Mouse (Mus musculus): ENCODE data around the gene Cst6. TPM values are rescaled to one million over a fixed set of nuclear protein-coding genes. Genes with fewer than 3 reads are reported as not detected.
"Not testable (repeated sequence)": the region's sequence is repeated elsewhere in the genome, so short reads cannot be mapped to it uniquely, and the experiment has no call there.

The Cst6 gene
- 10 to 100 TPM; 20.8 to 35.6 TPM for total RNA-seq (2021)

- intact Hi-C loops (cut with DNase I); DNase-seq (ENCODE audit: low spot score in 2 of 2): not testable (repeated sequence)
Measured at GRCm38 (mm10) chr19:5349502-5349873, at the start of gene Cst6. Gene Cst6, minus strand, starts transcription at chr19:5349574.

GRCm38 (mm10) chr19:5395371-5395770, 46.0 kb upstream of the Cst6 start:
- intact Hi-C loops (cut with DNase I): no loop called here
- DNase-seq (ENCODE audit: low spot score in 2 of 2): no peak

- intact Hi-C loops (cut with DNase I): no loop called here
- DNase-seq (ENCODE audit: low spot score in 2 of 2): no peak
Measured at GRCm38 (mm10) chr19:5394168-5394567, 44.8 kb upstream of the Cst6 start.

GRCm38 (mm10) chr19:5392892-5393291, 43.5 kb upstream of the Cst6 start:
- DNase-seq (ENCODE audit: low spot score in 2 of 2): no peak

GRCm38 (mm10) chr19:5390416-5390815, 41.0 kb upstream of the Cst6 start:
- intact Hi-C loops (cut with DNase I): no loop called here
- no peak for DNase-seq (ENCODE audit: low spot score in 2 of 2)

More at GRCm38 (mm10) chr19:5392892-5393291, 43.5 kb upstream of the Cst6 start:
- intact Hi-C loops (cut with DNase I): no loop called here

GRCm38 (mm10) chr19:5389647-5390046, 40.3 kb upstream of the Cst6 start:
- DNase-seq (ENCODE audit: low spot score in 2 of 2): no peak
- intact Hi-C loops (cut with DNase I): no loop called here

- intact Hi-C loops (cut with DNase I): loop anchor here (1.0 kb wide), 1 partner anchor 22 kb away; the partner anchor contains the start of gene Eif1ad
- peak; percentile 95 to 96 for DNase-seq (ENCODE audit: low spot score in 2 of 2)
Measured at GRCm38 (mm10) chr19:5388588-5389242, 39.3 kb upstream of the Cst6 start, which contains the start of gene Sart1. Gene Sart1, minus strand, starts transcription at chr19:5388703.

GRCm38 (mm10) chr19:5388011-5388441, 38.7 kb upstream of the Cst6 start:
- no peak for DNase-seq (ENCODE audit: low spot score in 2 of 2)
- intact Hi-C loops (cut with DNase I): loop anchor here (1.0 kb wide), 1 partner anchor 22 kb away; the partner anchor contains the start of gene Eif1ad

- intact Hi-C loops (cut with DNase I): no loop called here
Measured at GRCm38 (mm10) chr19:5384715-5385114, 35.3 kb upstream of the Cst6 start.

GRCm38 (mm10) chr19:5383326-5383725, 34.0 kb upstream of the Cst6 start:
- intact Hi-C loops (cut with DNase I): no loop called here
- DNase-seq (ENCODE audit: low spot score in 2 of 2): no peak

More at GRCm38 (mm10) chr19:5384715-5385114, 35.3 kb upstream of the Cst6 start:
- DNase-seq (ENCODE audit: low spot score in 2 of 2): no peak

GRCm38 (mm10) chr19:5377446-5377845, 28.1 kb upstream of the Cst6 start:
- intact Hi-C loops (cut with DNase I): no loop called here
- no peak for DNase-seq (ENCODE audit: low spot score in 2 of 2)

- intact Hi-C loops (cut with DNase I): no loop called here
- no peak for DNase-seq (ENCODE audit: low spot score in 2 of 2)
Measured at GRCm38 (mm10) chr19:5374748-5375147, 25.4 kb upstream of the Cst6 start.

GRCm38 (mm10) chr19:5374177-5374576, 24.8 kb upstream of the Cst6 start:
- intact Hi-C loops (cut with DNase I): no loop called here
- no peak for DNase-seq (ENCODE audit: low spot score in 2 of 2)

- no peak for DNase-seq (ENCODE audit: low spot score in 2 of 2)
- intact Hi-C loops (cut with DNase I): no loop called here
Measured at GRCm38 (mm10) chr19:5372724-5373123, 23.4 kb upstream of the Cst6 start.

- intact Hi-C loops (cut with DNase I): no loop called here
- DNase-seq (ENCODE audit: low spot score in 2 of 2): no peak
Measured at GRCm38 (mm10) chr19:5370932-5371331, 21.6 kb upstream of the Cst6 start.

GRCm38 (mm10) chr19:5367455-5367854, 18.1 kb upstream of the Cst6 start:
- intact Hi-C loops (cut with DNase I): loop anchor here (5.0 kb wide), 1 partner anchor 70 kb away; the partner anchor contains the start of genes Gal3st3 and Sf3b2
- DNase-seq (ENCODE audit: low spot score in 2 of 2): no peak

- no peak for DNase-seq (ENCODE audit: low spot score in 2 of 2)
- intact Hi-C loops (cut with DNase I): loop anchor here (5.0 kb wide), 1 partner anchor 70 kb away; the partner anchor contains the start of genes Gal3st3 and Sf3b2
Measured at GRCm38 (mm10) chr19:5367053-5367359, 17.6 kb upstream of the Cst6 start, which contains the start of gene Banf1. Gene Banf1, minus strand, starts transcription at chr19:5367168.

GRCm38 (mm10) chr19:5366175-5367052, 17.0 kb upstream of the Cst6 start, which contains the start of gene Eif1ad:
Gene Eif1ad, plus strand, starts transcription at chr19:5366741.
- intact Hi-C loops (cut with DNase I): loop anchor here (1.0 to 5.0 kb wide), 2 partner anchors 22 to 69 kb away; partner anchors contain the start of genes Gal3st3, Sart1 and Sf3b2
- DNase-seq (ENCODE audit: low spot score in 2 of 2): peak; percentile 97

- DNase-seq (ENCODE audit: low spot score in 2 of 2): no peak
- intact Hi-C loops (cut with DNase I): loop anchor here (1.0 to 5.0 kb wide), 2 partner anchors 23 to 68 kb away; partner anchors contain the start of genes Gal3st3, Sart1 and Sf3b2
Measured at GRCm38 (mm10) chr19:5365751-5366150, 16.4 kb upstream of the Cst6 start.

- intact Hi-C loops (cut with DNase I): no loop called here
- DNase-seq (ENCODE audit: low spot score in 2 of 2): no peak
Measured at GRCm38 (mm10) chr19:5364124-5364523, 14.8 kb upstream of the Cst6 start.

Measured in left cerebral cortex, postnatal 36 days (tissue).